Mouse (Mus musculus): ENCODE measurements around the gene Raet1e. TPM values are rescaled to one million over a fixed set of nuclear protein-coding genes. Genes with fewer than 3 reads are reported as not detected.

Gene Raet1e
- polyA plus RNA-seq, 1 experiment from 2014 or later: 7.9 TPM

DNA sequence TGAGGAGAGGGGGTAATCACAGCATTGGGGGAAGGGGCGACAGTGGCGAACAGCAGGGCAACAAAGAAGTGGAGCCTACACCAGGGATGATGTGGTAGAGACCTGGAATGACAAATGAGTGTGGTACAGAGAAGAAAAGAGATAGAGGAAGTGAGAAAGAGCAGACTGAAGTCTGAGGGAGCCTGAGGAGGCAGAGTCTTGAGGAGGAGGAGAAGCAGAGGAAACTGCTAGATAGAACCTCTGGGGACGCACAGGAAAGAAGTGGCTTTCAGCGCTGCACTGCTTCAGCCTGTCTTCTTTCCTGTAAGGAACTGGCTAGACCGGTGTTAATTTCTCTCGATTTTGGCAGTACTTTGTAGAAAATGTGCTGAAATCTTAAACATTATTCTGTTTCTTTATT, 124.4 kb downstream of the Raet1e start:
- Histone ChIP-seq H3K4me2 (no peak overlapping the region), H3K27me3 (ENCODE audit: control insufficient read depth, insufficient read depth, low read length) (no peaks in the 10 kb centered on the region), H3K9ac (ENCODE audit: low read depth, low read length) (no peak overlapping the region), H3K4me1 (ENCODE audit: control insufficient read depth, insufficient read depth, low read length) (no peaks in the 10 kb centered on the region), H3K9me3 (replicated peaks; ENCODE audit: control insufficient read depth, low read length) (no peaks in the 10 kb centered on the region), H3K36me3 (ENCODE audit: control insufficient read depth, insufficient read depth, low read length) (no peaks in the 10 kb centered on the region), H3K4me3 (ENCODE audit: low read depth, low read length) (no peak overlapping the region), H3K27ac (ENCODE audit: low read depth, low read length) (no peak overlapping the region)
- WGBS (ENCODE audit: insufficient replicate concordance): 30% methylated on average over 6 of the region's 6 CpGs
- no peak for ATAC-seq (replicated peaks; ENCODE audit: insufficient number of reproducible peaks, low FRiP score, low TSS enrichment)

DNA sequence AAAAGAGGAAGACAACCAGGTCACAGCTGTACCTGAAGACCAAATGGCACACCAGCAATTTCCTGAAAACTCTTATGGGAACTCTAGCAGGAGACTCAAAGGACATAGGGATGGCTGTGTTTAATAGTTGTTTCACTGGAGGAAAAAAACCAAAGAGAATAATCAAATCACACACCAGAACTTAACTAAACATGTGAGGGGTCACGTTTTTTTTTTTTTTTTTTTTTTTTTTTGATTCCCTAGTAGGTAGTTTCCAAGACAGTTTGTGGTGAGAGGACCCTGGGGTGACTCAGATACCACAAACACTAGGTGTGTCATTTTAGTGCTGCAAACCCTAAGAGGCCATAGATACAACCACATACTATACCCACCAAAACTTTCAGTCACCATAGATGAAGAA, 137.3 kb downstream of the Raet1e start:
- no peaks in the 10 kb centered on the region for H3K36me3 ChIP-seq (ENCODE audit: control insufficient read depth, insufficient read depth, low read length)
- no peak overlapping the region for H3K27ac ChIP-seq (ENCODE audit: low read depth, low read length)
- H3K4me1 ChIP-seq (ENCODE audit: control insufficient read depth, insufficient read depth, low read length): no peaks in the 10 kb centered on the region
- H3K4me3 ChIP-seq (ENCODE audit: low read depth, low read length): no peak overlapping the region
- no peaks in the 10 kb centered on the region for H3K9me3 ChIP-seq (replicated peaks; ENCODE audit: control insufficient read depth, low read length)
- no peak overlapping the region for H3K4me2 ChIP-seq
- no peak overlapping the region for H3K9ac ChIP-seq (ENCODE audit: low read depth, low read length)
- ATAC-seq (replicated peaks; ENCODE audit: insufficient number of reproducible peaks, low FRiP score, low TSS enrichment): no peak
- no peaks in the 10 kb centered on the region for H3K27me3 ChIP-seq (ENCODE audit: control insufficient read depth, insufficient read depth, low read length)
- WGBS (ENCODE audit: insufficient replicate concordance): 39% methylated on average over 1 of the region's 1 CpGs

DNA sequence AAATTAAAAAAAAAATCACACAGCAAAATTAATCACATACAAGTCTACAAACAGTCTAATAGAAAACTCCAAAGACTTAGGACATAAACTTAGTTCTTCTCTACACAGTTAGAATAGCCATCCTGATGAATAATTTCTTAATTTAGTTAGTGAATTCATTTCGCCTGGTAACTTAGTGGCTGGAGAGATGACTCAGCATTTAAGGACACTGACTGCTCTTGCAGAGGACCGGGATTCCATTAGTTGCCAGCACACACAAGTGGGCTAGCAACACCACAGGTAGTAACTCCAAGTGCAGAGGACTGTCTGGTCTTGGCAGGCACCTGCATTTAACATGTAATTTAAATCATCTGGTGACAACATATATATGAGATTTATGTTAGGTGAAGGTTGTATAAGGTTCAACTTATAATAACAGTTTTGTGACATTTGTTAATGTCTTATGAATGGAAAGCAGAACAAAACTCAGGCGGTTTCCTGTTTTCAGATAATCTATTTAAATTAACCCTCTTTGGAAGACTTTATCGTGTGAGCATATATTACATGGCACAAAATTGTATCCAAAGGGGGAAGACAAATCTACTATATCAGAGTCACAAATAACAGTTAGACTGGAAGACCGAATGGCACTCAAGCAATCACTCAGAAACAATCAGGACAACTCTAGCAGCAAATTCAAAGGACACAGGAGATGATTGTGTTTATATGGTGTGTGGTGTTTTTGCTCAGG, 138.8 kb downstream of the Raet1e start:
- 68% methylated on average over 5 of the region's 5 CpGs for WGBS (ENCODE audit: insufficient replicate concordance)
- H3K9ac ChIP-seq (ENCODE audit: low read depth, low read length): no peak overlapping the region

DNA sequence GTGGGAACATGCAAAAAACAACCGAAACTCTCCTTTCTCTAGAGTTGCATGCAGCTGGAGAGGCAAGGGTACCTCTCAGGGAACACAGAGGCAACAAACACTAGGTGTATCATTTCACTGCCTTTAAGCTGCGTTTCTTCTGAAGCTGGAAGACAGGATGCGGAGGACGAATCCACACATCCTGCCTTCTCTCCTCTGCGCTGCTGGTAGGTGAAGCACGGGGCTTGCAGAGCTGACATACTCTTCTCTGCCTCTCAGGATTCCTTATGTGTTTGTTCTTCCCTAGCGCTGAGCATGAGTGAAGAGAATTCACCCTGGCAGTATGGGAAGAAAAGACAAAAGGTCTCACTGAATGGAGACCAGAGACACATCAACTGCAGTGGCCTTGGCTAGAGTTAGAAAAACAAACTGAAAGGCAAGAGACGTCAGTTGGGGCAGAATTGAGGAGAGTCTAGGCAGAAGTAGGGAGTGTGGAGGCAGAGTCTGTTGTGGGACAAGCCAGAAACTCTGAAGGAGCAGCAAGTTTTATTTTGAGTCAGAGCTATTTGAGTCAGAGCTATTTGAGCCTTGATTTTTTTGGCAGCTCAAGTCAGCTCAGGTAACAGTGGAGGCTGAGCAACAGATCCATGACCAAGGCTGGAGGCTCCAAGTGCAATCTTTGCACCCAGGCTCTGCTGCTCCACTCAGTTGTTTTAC, 139.5 kb downstream of the Raet1e start:
- 54% methylated on average over 8 of the region's 8 CpGs for WGBS (ENCODE audit: insufficient replicate concordance)
- no peaks in the 10 kb centered on the region for H3K9me3 ChIP-seq (replicated peaks; ENCODE audit: control insufficient read depth, low read length)
- no peak overlapping the region for H3K27ac ChIP-seq (ENCODE audit: low read depth, low read length)
- no peaks in the 10 kb centered on the region for H3K36me3 ChIP-seq (ENCODE audit: control insufficient read depth, insufficient read depth, low read length)
- ATAC-seq (replicated peaks; ENCODE audit: insufficient number of reproducible peaks, low FRiP score, low TSS enrichment): no peak
- no peak overlapping the region for H3K9ac ChIP-seq (ENCODE audit: low read depth, low read length)
- H3K4me1 ChIP-seq (ENCODE audit: control insufficient read depth, insufficient read depth, low read length): no peaks in the 10 kb centered on the region
- H3K4me2 ChIP-seq: no peak overlapping the region
- H3K27me3 ChIP-seq (ENCODE audit: control insufficient read depth, insufficient read depth, low read length): no peaks in the 10 kb centered on the region
- no peak overlapping the region for H3K4me3 ChIP-seq (ENCODE audit: low read depth, low read length)

More for the DNA sequence above, 138.8 kb downstream of the Raet1e start:
- no peak for ATAC-seq (replicated peaks; ENCODE audit: insufficient number of reproducible peaks, low FRiP score, low TSS enrichment)
- Histone ChIP-seq H3K27ac (ENCODE audit: low read depth, low read length) (no peak overlapping the region), H3K9me3 (replicated peaks; ENCODE audit: control insufficient read depth, low read length) (no peaks in the 10 kb centered on the region), H3K4me2 (no peak overlapping the region), H3K4me1 (ENCODE audit: control insufficient read depth, insufficient read depth, low read length) (no peaks in the 10 kb centered on the region), H3K4me3 (ENCODE audit: low read depth, low read length) (no peak overlapping the region), H3K27me3 (ENCODE audit: control insufficient read depth, insufficient read depth, low read length) (no peaks in the 10 kb centered on the region), H3K36me3 (ENCODE audit: control insufficient read depth, insufficient read depth, low read length) (no peaks in the 10 kb centered on the region)

DNA sequence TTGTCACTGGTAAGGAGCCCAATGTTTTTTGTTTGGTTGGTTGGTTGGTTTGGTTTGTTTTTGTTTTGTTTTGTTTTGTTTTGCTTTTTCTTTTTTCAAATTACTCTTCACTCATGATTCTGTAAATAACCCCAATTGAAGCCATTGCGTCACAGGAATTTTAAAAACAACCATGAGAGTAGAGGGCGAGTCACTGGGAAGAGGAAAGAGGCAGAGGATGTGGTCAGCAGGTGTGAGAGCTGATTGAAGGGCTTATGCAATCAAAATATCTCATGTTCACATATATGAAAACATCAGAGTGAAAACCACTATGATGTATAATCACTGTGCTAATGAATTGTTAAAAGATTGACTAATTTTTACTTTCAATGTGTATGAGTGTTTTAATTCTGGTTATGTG, 141.0 kb downstream of the Raet1e start:
- Histone ChIP-seq H3K4me1 (ENCODE audit: control insufficient read depth, insufficient read depth, low read length) (no peaks in the 10 kb centered on the region), H3K4me2 (no peak overlapping the region), H3K27ac (ENCODE audit: low read depth, low read length) (no peak overlapping the region), H3K4me3 (ENCODE audit: low read depth, low read length) (no peak overlapping the region), H3K9ac (ENCODE audit: low read depth, low read length) (no peak overlapping the region), H3K27me3 (ENCODE audit: control insufficient read depth, insufficient read depth, low read length) (no peaks in the 10 kb centered on the region), H3K36me3 (ENCODE audit: control insufficient read depth, insufficient read depth, low read length) (no peaks in the 10 kb centered on the region), H3K9me3 (replicated peaks; ENCODE audit: control insufficient read depth, low read length) (no peaks in the 10 kb centered on the region)
- no peak for ATAC-seq (replicated peaks; ENCODE audit: insufficient number of reproducible peaks, low FRiP score, low TSS enrichment)
- 76% methylated on average over 2 of the region's 2 CpGs for WGBS (ENCODE audit: insufficient replicate concordance)

DNA sequence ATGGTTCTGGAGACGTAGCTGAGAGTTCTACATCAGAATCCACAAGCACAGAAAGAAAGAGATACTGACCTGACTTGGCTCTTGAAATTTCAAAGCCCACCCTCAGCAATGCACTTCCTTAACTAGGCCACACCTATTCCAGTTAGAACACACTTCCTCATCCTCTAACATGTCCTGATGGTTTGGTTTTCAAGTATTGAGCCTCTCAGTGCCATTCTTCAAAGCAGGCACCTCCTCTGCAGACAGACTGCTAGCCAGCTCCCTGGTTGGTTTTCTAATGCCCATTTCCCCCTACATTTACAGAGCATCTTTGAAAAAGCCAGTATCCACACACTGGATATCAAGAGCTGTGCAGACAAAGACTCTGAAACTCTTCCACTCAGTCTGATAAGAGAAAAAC, 143.3 kb downstream of the Raet1e start:
- ATAC-seq (replicated peaks; ENCODE audit: insufficient number of reproducible peaks, low FRiP score, low TSS enrichment): no peak
- WGBS (ENCODE audit: insufficient replicate concordance): 67% methylated on average over 1 of the region's 1 CpGs
- H3K9me3 ChIP-seq (replicated peaks; ENCODE audit: control insufficient read depth, low read length): no peaks in the 10 kb centered on the region
- no peak overlapping the region for H3K4me3 ChIP-seq (ENCODE audit: low read depth, low read length)
- no peak overlapping the region for H3K27ac ChIP-seq (ENCODE audit: low read depth, low read length)
- no peaks in the 10 kb centered on the region for H3K4me1 ChIP-seq (ENCODE audit: control insufficient read depth, insufficient read depth, low read length)
- no peak overlapping the region for H3K9ac ChIP-seq (ENCODE audit: low read depth, low read length)
- no peak overlapping the region for H3K4me2 ChIP-seq
- H3K27me3 ChIP-seq (ENCODE audit: control insufficient read depth, insufficient read depth, low read length): no peaks in the 10 kb centered on the region
- no peaks in the 10 kb centered on the region for H3K36me3 ChIP-seq (ENCODE audit: control insufficient read depth, insufficient read depth, low read length)

DNA sequence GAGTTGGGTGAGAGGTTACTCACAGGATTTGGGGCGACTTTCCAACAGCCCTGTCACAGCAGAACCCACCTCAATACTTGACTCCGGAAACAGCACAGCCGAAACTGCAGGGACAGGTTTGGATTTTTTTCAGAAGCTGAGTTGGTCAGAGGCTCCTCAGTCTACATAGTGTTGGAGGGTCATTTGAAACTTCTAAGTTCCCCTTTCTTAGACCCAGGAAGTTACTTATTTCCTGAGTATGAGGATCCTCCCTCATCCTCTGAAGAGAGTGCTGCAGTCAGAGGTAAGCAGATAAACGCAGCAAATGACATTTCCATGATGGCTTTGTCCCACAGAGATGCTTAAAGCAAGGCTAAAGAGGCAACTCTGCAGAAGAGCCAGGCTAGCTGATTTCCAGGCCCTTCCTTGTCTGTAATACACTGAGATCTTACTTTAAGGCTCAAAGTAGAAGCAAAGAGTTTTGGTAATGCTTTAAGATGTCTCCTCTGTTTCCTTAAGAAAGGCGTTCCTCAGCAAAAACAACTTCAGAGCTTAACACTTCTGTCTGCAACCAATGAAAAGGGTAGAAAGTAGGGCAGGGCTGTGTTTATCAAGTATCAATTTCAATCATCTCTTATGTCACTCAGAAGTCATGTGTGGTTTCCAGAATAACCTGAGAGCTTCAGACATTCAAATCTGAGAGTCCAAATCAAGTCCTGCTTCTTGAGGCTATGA, 144.1 kb downstream of the Raet1e start:
- 61% methylated on average over 5 of the region's 5 CpGs for WGBS (ENCODE audit: insufficient replicate concordance)
- no peaks in the 10 kb centered on the region for H3K36me3 ChIP-seq (ENCODE audit: control insufficient read depth, insufficient read depth, low read length)
- no peak overlapping the region for H3K4me3 ChIP-seq (ENCODE audit: low read depth, low read length)

DNA sequence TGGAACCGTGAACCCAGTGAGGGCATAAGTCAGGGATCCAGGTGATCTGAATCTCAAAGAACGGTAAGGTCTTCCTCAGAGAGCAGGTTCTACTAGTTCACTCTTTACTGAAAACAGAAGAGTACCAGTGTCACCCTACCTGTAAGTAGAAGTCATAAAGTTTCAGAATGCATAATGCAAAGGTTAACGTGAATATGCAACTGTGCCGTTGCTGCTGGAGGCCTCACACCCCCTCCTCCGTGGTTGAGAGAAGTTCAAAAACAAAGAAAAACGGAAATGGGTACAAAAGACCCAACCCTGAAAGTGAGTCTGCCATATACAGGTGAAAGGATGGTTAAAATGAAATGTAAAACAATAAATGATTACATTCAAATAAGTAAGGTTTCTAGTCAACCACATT, 145.4 kb downstream of the Raet1e start:
- no peak for ATAC-seq (replicated peaks; ENCODE audit: insufficient number of reproducible peaks, low FRiP score, low TSS enrichment)
- H3K27me3 ChIP-seq (ENCODE audit: control insufficient read depth, insufficient read depth, low read length): no peaks in the 10 kb centered on the region
- no peak overlapping the region for H3K4me3 ChIP-seq (ENCODE audit: low read depth, low read length)
- H3K4me2 ChIP-seq: no peak overlapping the region
- 81% methylated on average over 6 of the region's 6 CpGs for WGBS (ENCODE audit: insufficient replicate concordance)
- no peaks in the 10 kb centered on the region for H3K36me3 ChIP-seq (ENCODE audit: control insufficient read depth, insufficient read depth, low read length)
- no peaks in the 10 kb centered on the region for H3K4me1 ChIP-seq (ENCODE audit: control insufficient read depth, insufficient read depth, low read length)
- H3K9me3 ChIP-seq (replicated peaks; ENCODE audit: control insufficient read depth, low read length): no peaks in the 10 kb centered on the region
- no peak overlapping the region for H3K9ac ChIP-seq (ENCODE audit: low read depth, low read length)
- H3K27ac ChIP-seq (ENCODE audit: low read depth, low read length): no peak overlapping the region

More for the DNA sequence above, 144.1 kb downstream of the Raet1e start:
- Histone ChIP-seq H3K9ac (ENCODE audit: low read depth, low read length) (no peak overlapping the region), H3K9me3 (replicated peaks; ENCODE audit: control insufficient read depth, low read length) (no peaks in the 10 kb centered on the region), H3K27me3 (ENCODE audit: control insufficient read depth, insufficient read depth, low read length) (no peaks in the 10 kb centered on the region), H3K4me1 (ENCODE audit: control insufficient read depth, insufficient read depth, low read length) (no peaks in the 10 kb centered on the region), H3K27ac (ENCODE audit: low read depth, low read length) (no peak overlapping the region), H3K4me2 (no peak overlapping the region)
- no peak for ATAC-seq (replicated peaks; ENCODE audit: insufficient number of reproducible peaks, low FRiP score, low TSS enrichment)
